Mouse (Mus musculus) neural tube, embryonic 11.5 days (tissue): ENCODE data around the gene Dnah8. TPM values are rescaled to one million over a fixed set of nuclear protein-coding genes. Genes with fewer than 3 reads are reported as not detected.

ENCODE experiments used
- ATAC-seq: fragments of 200-750 bp; cut with Nextera tagmentation; 2 replicates; pipeline ENCODE4 v1.8.0; 2017; ENCODE audit warnings: moderate number of reproducible peaks, mild to moderate bottlenecking, moderate TSS enrichment, moderate library complexity; ENCODE audit not compliant: insufficient read depth, low FRiP score, low TSS enrichment
- DNase-seq: peaks from one replicate; pipeline ENCODE4 v3.0.0-alpha.2; 2015; ENCODE audit warnings: low spot score
- H3K27ac ChIP-seq: fragments of 300-500 bp; sonication (generic); 2 replicates; pipeline ENCODE4 v1.5.1; 2014; ENCODE audit warnings: low read depth, mild to moderate bottlenecking, low read length
- H3K27me3 ChIP-seq: fragments of 300-500 bp; sonication (generic); 2 replicates; pipeline ENCODE4 v1.6.1; 2014; ENCODE audit warnings: mild to moderate bottlenecking, low read length, mixed read lengths; ENCODE audit not compliant: control insufficient read depth, insufficient read depth
- H3K36me3 ChIP-seq: fragments of 300-500 bp; sonication (generic); 2 replicates; pipeline ENCODE4 v1.6.1; 2014; ENCODE audit warnings: mild to moderate bottlenecking, low read length, moderate library complexity, mixed read lengths; ENCODE audit not compliant: control insufficient read depth, insufficient read depth
- H3K4me1 ChIP-seq: fragments of 300-500 bp; sonication (generic); 2 replicates; pipeline ENCODE4 v1.6.1; 2014; ENCODE audit warnings: low read length, mixed read lengths; ENCODE audit not compliant: control insufficient read depth, insufficient read depth
- H3K4me2 ChIP-seq: fragments of 300-500 bp; sonication (generic); 2 replicates; pipeline ENCODE4 v1.6.1; 2014; ENCODE audit warnings: low read depth, mild to moderate bottlenecking, moderate library complexity
- H3K4me3 ChIP-seq: fragments of 300-500 bp; sonication (generic); 2 replicates; pipeline ENCODE4 v1.5.1; 2014; ENCODE audit warnings: low read depth, low read length
- H3K9ac ChIP-seq: fragments of 300-500 bp; sonication (generic); 2 replicates; pipeline ENCODE4 v1.6.1; 2014; ENCODE audit warnings: mild to moderate bottlenecking, low read length
- H3K9me3 ChIP-seq: fragments of 300-500 bp; sonication (generic); 2 replicates; pipeline ENCODE4 v1.6.1; 2016; ENCODE audit warnings: low read length; ENCODE audit not compliant: control insufficient read depth
- WGBS: fragments of 180-500 bp; shearing (Covaris S2); extraction: QIAGEN DNeasy Blood & Tissue Kit; methylation state at CpG from one replicate; pipeline ENCODE4 v1.1.7; 2014; 5-methylcytosine and 5-hydroxymethylcytosine counted together
- polyA plus RNA-seq: library from polyadenylated mRNA; unstranded; fragments of >200 nt; fragmentation: Nextera tagmentation; extraction: Ambion mirVana; gene quantifications from 2 replicates; pipeline ENCODE4 v1.2.1, GENCODE M21; 2014

Gene Dnah8
- polyA plus RNA-seq, 1 experiment from 2014 or later = 1.1 TPM

GRCm38 (mm10) chr17:30691481-30691880 lies 67.3 kb downstream of the Dnah8 start:
- WGBS = 72% methylated on average over 2 of the region's 2 CpGs

GRCm38 (mm10) chr17:30694281-30694680 lies 70.1 kb downstream of the Dnah8 start:
- no peaks in the 10 kb centered on the region for H3K36me3 ChIP-seq
- DNase-seq (no peak), ATAC-seq (no peak)
- H3K27ac ChIP-seq = no peak overlapping the region
- WGBS = 88% methylated on average over 9 of the region's 9 CpGs
- H3K4me3 ChIP-seq = no peak overlapping the region
- H3K9me3 ChIP-seq = no peaks in the 10 kb centered on the region
- H3K27me3 ChIP-seq = no peaks in the 10 kb centered on the region
- H3K4me2 ChIP-seq = no peak overlapping the region
- no peaks in the 10 kb centered on the region for H3K4me1 ChIP-seq
- no peak overlapping the region for H3K9ac ChIP-seq

More at GRCm38 (mm10) chr17:30691481-30691880, 67.3 kb downstream of the Dnah8 start:
- no peaks in the 10 kb centered on the region for H3K36me3 ChIP-seq
- H3K9ac ChIP-seq = no peak overlapping the region
- H3K4me2 ChIP-seq = no peak overlapping the region
- ATAC-seq (no peak), DNase-seq (no peak)
- no peak overlapping the region for H3K27ac ChIP-seq
- H3K4me1 ChIP-seq = no peaks in the 10 kb centered on the region
- no peaks in the 10 kb centered on the region for H3K27me3 ChIP-seq
- no peaks in the 10 kb centered on the region for H3K9me3 ChIP-seq
- H3K4me3 ChIP-seq = no peak overlapping the region

GRCm38 (mm10) chr17:30714732-30715131 lies 90.6 kb downstream of the Dnah8 start:
- H3K4me3 ChIP-seq = no peak overlapping the region
- no peak overlapping the region for H3K9ac ChIP-seq
- ATAC-seq = no peak
- no peaks in the 10 kb centered on the region for H3K27me3 ChIP-seq
- no peaks in the 10 kb centered on the region for H3K4me1 ChIP-seq
- WGBS = 70% methylated on average over 3 of the region's 3 CpGs
- H3K4me2 ChIP-seq = no peak overlapping the region
- H3K36me3 ChIP-seq = no peaks in the 10 kb centered on the region
- no peak for DNase-seq
- H3K27ac ChIP-seq = no peak overlapping the region
- no peaks in the 10 kb centered on the region for H3K9me3 ChIP-seq

- WGBS = 92% methylated on average over 7 of the region's 7 CpGs
- Histone ChIP-seq H3K9ac (no peak overlapping the region), H3K27ac (no peak overlapping the region), H3K4me2 (no peak overlapping the region), H3K36me3 (no peaks in the 10 kb centered on the region), H3K9me3 (no peaks in the 10 kb centered on the region), H3K4me3 (no peak overlapping the region), H3K27me3 (no peaks in the 10 kb centered on the region), H3K4me1 (no peaks in the 10 kb centered on the region)
- DNase-seq (no peak), ATAC-seq (no peak)
These were observed 94.0 kb downstream of the Dnah8 start for GRCm38 (mm10) chr17:30718197-30718596.

DNA sequence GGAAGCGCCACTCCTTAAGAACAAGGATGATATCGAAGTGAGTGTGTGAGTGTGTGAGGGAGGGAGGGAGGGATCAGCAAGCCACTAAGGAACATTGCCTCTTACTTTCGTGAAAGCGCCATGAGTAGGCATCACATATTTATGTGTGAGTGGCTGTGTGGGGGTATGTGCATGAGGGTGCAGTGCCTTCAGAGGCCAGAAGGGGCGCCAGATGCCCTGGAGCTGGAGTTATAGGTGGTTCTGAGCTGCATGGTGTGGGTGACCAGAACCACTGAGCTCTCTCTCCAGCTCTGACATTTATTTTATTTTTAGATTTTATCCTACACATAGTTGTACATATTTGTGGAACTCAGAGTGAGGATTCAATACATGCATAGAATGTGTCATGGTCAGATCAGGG lies 94.9 kb downstream of the Dnah8 start:
- 84% methylated on average over 5 of the region's 5 CpGs for WGBS
- ATAC-seq (no peak), DNase-seq (no peak)
- Histone ChIP-seq H3K9ac (no peak overlapping the region), H3K4me3 (no peak overlapping the region), H3K27me3 (no peaks in the 10 kb centered on the region), H3K4me1 (no peaks in the 10 kb centered on the region), H3K9me3 (no peaks in the 10 kb centered on the region), H3K27ac (no peak overlapping the region), H3K4me2 (no peak overlapping the region), H3K36me3 (no peaks in the 10 kb centered on the region)

- no peak overlapping the region for H3K27ac ChIP-seq
- no peaks in the 10 kb centered on the region for H3K27me3 ChIP-seq
- no peaks in the 10 kb centered on the region for H3K36me3 ChIP-seq
- H3K9ac ChIP-seq = no peak overlapping the region
- DNase-seq = no peak
- no peak for ATAC-seq
- 58% methylated on average over 4 of the region's 4 CpGs for WGBS
- H3K4me3 ChIP-seq = no peak overlapping the region
- H3K4me2 ChIP-seq = no peak overlapping the region
- no peaks in the 10 kb centered on the region for H3K9me3 ChIP-seq
- H3K4me1 ChIP-seq = no peaks in the 10 kb centered on the region
These were observed 103.6 kb downstream of the Dnah8 start for GRCm38 (mm10) chr17:30727788-30728187.

GRCm38 (mm10) chr17:30732736-30733135 lies 108.6 kb downstream of the Dnah8 start:
- DNase-seq (no peak), ATAC-seq (no peak)
- WGBS = 90% methylated on average over 3 of the region's 3 CpGs

DNA sequence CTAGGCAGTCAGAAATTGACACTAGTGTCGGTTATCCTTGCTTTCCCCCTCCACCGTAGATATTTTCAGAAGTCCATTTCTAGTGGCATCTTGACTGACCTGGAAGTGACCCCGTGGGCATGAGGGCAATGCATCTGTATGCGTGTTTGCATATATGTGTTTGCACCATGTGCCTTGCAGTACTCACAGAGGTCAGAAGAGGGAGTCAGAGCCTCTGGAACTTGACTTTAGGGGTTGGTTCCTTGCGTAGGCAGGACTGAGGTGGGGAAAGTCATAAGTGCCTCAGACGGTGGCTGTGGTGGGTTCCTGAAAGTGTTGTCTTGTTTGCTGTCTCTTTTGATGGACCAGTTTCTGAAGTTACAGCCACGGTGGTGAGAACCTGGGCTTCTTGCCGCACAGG lies 110.6 kb downstream of the Dnah8 start:
- DNase-seq = no peak
- Histone ChIP-seq H3K9me3 (no peaks in the 10 kb centered on the region), H3K4me3 (no peak overlapping the region), H3K9ac (no peak overlapping the region), H3K27me3 (no peaks in the 10 kb centered on the region), H3K36me3 (no peaks in the 10 kb centered on the region), H3K4me1 (no peaks in the 10 kb centered on the region), H3K4me2 (no peak overlapping the region), H3K27ac (no peak overlapping the region)
- WGBS = 90% methylated on average over 8 of the region's 8 CpGs
- no peak for ATAC-seq

More at GRCm38 (mm10) chr17:30732736-30733135, 108.6 kb downstream of the Dnah8 start:
- H3K4me3 ChIP-seq = no peak overlapping the region
- no peak overlapping the region for H3K27ac ChIP-seq
- H3K9me3 ChIP-seq = no peaks in the 10 kb centered on the region
- H3K9ac ChIP-seq = no peak overlapping the region
- H3K4me1 ChIP-seq = no peaks in the 10 kb centered on the region
- H3K36me3 ChIP-seq = no peaks in the 10 kb centered on the region
- no peak overlapping the region for H3K4me2 ChIP-seq
- H3K27me3 ChIP-seq = no peaks in the 10 kb centered on the region

GRCm38 (mm10) chr17:30735454-30735853 lies 111.3 kb downstream of the Dnah8 start:
- no peak for DNase-seq
- Histone ChIP-seq H3K9ac (no peak overlapping the region), H3K36me3 (no peaks in the 10 kb centered on the region), H3K4me2 (no peak overlapping the region), H3K27ac (no peak overlapping the region), H3K4me3 (no peak overlapping the region), H3K4me1 (no peaks in the 10 kb centered on the region), H3K27me3 (no peaks in the 10 kb centered on the region), H3K9me3 (no peaks in the 10 kb centered on the region)
- 100% methylated on average over 2 of the region's 2 CpGs for WGBS
- ATAC-seq = no peak
